Mouse (Mus musculus) small intestine, adult 2 months (tissue): ENCODE measurements around the gene Txndc11.

Experiments
- CTCF ChIP-seq: fragments of 200-500 bp; IDR thresholded peaks from 2 replicates; pipeline ENCODE4 v1.5.1; 2012; ENCODE audit warnings: low read depth, mild to moderate bottlenecking, control low read depth, inconsistent platforms, low read length, moderate library complexity, mixed read lengths; ENCODE audit not compliant: insufficient replicate concordance, insufficient read length; ENCODE audit errors: extremely low read depth
- POLR2A ChIP-seq: fragments of 200-500 bp; IDR thresholded peaks from 2 replicates; pipeline ENCODE4 v1.6.1; 2012; ENCODE audit warnings: low read depth, mild to moderate bottlenecking, control low read depth, inconsistent platforms, low read length, moderate library complexity

- TF ChIP-seq POLR2A (no peak), CTCF (no peak)
Observed at GRCm38 (mm10) chr16:11154500-11154899, 20.1 kb upstream of the Txndc11 start.
